Mouse (Mus musculus) testis, postnatal 10 days (tissue): Measurements from ENCODE around the gene St7l.
A peak's percentile ranks its signal among the peaks of the same experiment; 100 is the strongest.

Experiments
- DNase-seq: peaks from one replicate; pipeline ENCODE4 v3.0.0; 2021; ENCODE audit warnings: low spot score

Gene St7l

DNA sequence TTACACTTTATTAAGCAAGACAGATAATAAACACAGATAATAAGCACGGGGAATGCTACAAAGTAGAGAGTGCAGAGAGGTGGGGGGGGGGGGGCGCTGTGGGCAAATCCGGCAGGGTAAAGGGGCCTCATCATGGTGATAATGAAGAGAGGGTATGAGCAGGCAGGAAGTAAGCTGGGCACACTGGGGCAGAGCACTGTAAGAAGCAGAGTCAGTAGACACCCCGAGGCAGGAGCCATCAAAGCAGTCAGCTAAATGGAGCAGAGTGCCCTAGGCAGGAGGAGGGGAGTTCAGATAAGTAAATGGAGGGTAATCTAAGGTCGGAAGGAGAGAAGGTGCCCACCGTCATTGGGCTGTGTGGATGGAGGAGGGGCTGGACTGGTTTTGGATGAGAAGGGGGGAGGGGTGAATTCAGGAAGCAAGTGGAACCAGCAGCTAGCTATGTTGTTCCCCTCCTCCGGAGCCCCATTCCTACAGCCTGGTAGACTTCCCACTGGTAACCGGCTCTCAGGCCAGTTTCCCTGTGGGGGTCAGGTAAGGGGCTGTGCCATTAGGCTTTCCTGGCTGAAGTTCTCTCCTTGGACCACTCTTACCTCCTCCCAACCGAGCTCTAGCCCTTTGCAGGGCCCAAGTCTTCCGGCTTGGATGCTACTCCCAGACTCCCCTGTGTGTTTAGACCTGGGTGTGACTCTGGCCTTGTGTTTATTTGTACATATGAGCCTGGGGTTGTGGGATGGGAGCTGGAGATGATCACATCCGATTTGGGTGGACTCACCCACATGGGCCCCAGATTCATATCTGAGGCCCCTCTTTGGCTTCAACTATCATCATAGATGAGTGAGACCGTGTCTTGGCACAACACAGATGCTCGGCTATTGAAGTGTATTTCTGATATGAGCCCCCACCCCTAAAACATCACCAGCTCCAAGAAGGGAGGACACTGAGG is 99.8 kb downstream of the St7l start:
- DNase-seq, result no peak

DNA sequence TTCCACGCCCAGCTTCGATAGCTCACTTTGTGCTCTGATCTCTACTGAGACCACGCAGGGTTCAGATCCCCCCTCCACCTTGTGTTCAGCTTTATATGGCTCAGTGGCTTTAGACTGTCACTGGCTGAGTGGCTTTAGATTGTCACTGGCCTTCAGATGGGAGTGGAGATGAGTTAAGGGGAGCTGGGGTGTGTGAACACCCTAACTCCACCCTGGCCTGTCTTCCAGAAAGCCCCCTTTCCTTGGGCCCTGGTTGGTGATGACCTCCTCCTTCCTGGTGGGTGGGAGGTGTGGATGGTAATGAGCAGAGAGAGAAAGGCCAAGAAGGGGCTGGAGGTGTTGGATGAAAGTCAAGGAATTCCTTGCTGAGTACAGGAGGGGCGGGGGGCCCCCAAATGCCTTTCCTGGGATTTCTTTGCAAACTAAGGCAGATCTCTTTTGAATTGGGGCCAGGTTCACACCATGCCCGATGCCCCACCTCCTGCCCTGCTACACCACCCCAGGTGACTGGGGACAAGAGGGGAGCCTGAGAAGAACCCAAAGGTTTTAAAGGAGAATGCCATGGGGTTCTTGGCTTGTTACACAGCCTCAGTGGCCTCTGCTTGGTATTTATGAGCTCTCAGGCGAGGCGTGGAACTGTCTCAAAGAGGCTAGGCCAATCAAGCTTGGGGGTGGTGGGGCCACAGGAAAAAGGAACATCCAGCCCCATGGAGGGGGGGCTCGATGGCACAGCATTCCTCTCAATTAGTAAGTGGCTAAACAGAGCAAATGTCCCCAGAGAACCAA is 101.5 kb downstream of the St7l start:
- DNase-seq, result no peak

DNA sequence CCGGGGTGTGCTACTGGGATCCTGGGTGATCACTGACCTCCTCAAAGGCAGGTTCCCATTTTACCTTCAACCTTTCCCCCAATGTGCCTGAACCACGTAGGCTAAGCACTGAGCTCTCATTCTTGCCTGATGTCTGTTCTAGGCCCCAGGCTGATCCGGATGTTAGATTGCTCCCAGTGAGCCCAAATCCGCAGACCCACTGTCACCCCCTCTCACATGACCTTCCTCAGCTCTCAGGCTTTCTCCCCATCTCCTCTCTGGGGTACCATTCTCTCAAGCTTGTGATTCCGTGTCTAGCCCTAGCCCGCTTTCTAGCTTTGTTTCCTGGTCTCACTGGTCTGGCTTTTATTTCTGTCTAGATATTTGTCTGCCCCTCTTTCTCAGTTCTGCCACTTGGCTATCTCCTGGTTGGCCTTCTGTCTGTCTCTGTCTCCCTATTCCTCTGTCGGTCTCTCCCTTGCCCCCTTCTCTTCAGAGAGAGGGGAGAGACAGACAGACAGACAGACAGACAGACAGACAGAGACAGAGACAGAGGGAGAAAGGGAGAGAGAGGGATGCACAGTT is 102.3 kb downstream of the St7l start:
- no peak for DNase-seq

DNA sequence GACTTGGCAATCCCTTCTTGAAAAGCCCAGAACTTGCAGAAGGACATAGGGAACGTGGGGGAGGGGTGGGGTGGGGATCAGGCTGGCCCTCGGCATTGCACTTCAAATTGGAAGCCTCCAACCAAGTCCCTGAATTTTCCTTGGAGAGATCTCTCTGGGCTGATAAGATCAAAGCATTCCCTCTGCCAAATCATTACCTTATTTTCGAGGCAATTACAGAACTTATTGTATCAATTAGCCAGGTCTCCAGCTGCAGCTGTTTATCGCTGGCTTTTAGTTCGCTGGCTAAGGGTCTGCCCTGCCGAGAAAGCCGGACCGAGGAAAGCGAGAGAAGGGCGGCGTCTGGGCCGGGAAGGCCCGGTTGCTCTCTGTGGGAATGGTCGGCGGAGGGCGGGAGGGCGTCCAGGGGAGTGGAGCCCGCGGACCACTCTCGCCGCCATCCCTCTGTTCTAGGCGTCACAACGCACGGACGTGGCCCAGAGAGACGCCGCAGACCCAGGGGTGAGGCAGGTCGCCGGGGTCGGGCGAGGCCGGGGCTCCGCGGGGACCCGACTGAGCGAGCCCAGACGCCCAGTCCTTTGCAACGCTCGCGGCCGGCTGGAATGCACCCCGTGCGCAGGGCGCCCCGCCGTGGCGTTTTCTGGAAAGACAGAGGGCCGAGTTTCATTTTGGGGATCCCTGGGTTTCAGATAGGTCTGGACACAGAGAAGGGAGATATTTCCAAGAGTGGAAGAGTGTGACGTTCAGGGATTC is 103.9 kb downstream of the St7l start:
- peak; percentile 97 for DNase-seq
